Mouse (Mus musculus): ENCODE measurements at regions not wholly inside any gene's neighbourhood (a gene's known extent, or its start where the extent isn't known, plus 50 kb on each side); places are given as distances from the start of the nearest gene placed in this dataset.
"Not testable (repeated sequence)": the region's sequence is repeated elsewhere in the genome, so short reads cannot be mapped to it uniquely, and the experiment has no call there.

- Histone ChIP-seq H3K4me1 (no peaks in the 10 kb centered on the region), H3K9ac (no peak overlapping the region), H3K36me3 (no peaks in the 10 kb centered on the region), H3K9me3 (no peaks in the 10 kb centered on the region), H3K27ac (no peak overlapping the region), H3K27me3 (no peaks in the 10 kb centered on the region), H3K4me2 (no peak overlapping the region), H3K4me3 (no peak overlapping the region)
- ATAC-seq (ENCODE audit: insufficient number of reproducible peaks, insufficient read depth, low FRiP score, low TSS enrichment, low read depth), result no peak
- WGBS, result 93% methylated on average over 2 of the region's 2 CpGs
Measured at GRCm38 (mm10) chr9:82300046-82300445, 436.6 kb downstream of the Mei4 start.

- H3K9me3 ChIP-seq, result no peaks in the 10 kb centered on the region
- H3K4me2 ChIP-seq, result no peak overlapping the region
- no peak overlapping the region for H3K27ac ChIP-seq
- H3K4me3 ChIP-seq, result no peak overlapping the region
- no peaks in the 10 kb centered on the region for H3K36me3 ChIP-seq
- ATAC-seq (ENCODE audit: insufficient number of reproducible peaks, insufficient read depth, low FRiP score, low TSS enrichment, low read depth), result peak; percentile 71; the same call in 1 of the 2 replicates
- WGBS, result 66% methylated on average over 2 of the region's 2 CpGs
- H3K4me1 ChIP-seq, result no peaks in the 10 kb centered on the region
- H3K9ac ChIP-seq, result no peak overlapping the region
- no peaks in the 10 kb centered on the region for H3K27me3 ChIP-seq
Measured at GRCm38 (mm10) chr9:82306285-82306684, 442.8 kb downstream of the Mei4 start.

- no peaks in the 10 kb centered on the region for H3K9me3 ChIP-seq
- 84% methylated on average over 2 of the region's 2 CpGs for whole genome bisulfite sequencing
- H3K4me2 ChIP-seq, result no peak overlapping the region
- H3K27me3 ChIP-seq, result no peaks in the 10 kb centered on the region
- no peaks in the 10 kb centered on the region for H3K4me1 ChIP-seq
- H3K9ac ChIP-seq, result no peak overlapping the region
- H3K4me3 ChIP-seq, result no peak overlapping the region
- no peak for ATAC-seq (ENCODE audit: insufficient number of reproducible peaks, insufficient read depth, low FRiP score, low TSS enrichment, low read depth)
- no peak overlapping the region for H3K27ac ChIP-seq
- H3K36me3 ChIP-seq, result no peaks in the 10 kb centered on the region
Measured at GRCm38 (mm10) chr9:82312466-82312865, 449.0 kb downstream of the Mei4 start.

DNA sequence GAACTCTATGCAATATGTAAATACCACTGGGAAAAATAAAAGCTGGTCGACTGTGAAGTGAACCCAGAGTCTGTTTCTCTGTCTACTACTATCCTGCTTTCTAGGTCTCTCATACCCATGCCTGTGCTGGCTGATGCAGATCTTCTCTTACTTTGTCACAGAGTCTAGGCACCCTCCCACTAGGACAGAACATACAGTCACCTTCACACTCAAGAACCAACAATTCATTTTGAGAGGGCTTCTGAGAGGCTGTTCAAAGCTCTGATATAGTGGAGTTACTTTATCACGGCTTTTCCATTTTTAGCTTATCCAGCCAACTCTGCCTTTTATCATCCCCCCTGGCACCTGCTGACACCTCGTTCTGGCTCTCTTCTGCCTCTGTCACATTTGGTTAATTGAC, 477.0 kb downstream of the Mei4 start:
- Histone ChIP-seq H3K9me3 (no peaks in the 10 kb centered on the region), H3K27me3 (no peaks in the 10 kb centered on the region), H3K27ac (no peak overlapping the region), H3K4me1 (no peaks in the 10 kb centered on the region), H3K4me3 (no peak overlapping the region), H3K9ac (no peak overlapping the region), H3K36me3 (no peaks in the 10 kb centered on the region), H3K4me2 (no peak overlapping the region)
- ATAC-seq (ENCODE audit: insufficient number of reproducible peaks, insufficient read depth, low FRiP score, low TSS enrichment, low read depth), result no peak
- 69% methylated on average over 3 of the region's 3 CpGs for WGBS

- H3K36me3 ChIP-seq; H3K4me3 ChIP-seq; H3K9ac ChIP-seq; H3K4me1 ChIP-seq; H3K4me2 ChIP-seq; H3K27me3 ChIP-seq; H3K9me3 ChIP-seq; ATAC-seq (ENCODE audit: insufficient number of reproducible peaks, insufficient read depth, low FRiP score, low TSS enrichment, low read depth); H3K27ac ChIP-seq: not testable (repeated sequence)
Measured at GRCm38 (mm10) chr9:82350784-82351183, 478.6 kb upstream of the Irak1bp1 start.

GRCm38 (mm10) chr9:82359573-82359972, 469.8 kb upstream of the Irak1bp1 start:
- Histone ChIP-seq H3K9me3 (no peaks in the 10 kb centered on the region), H3K4me3 (no peak overlapping the region), H3K4me2 (no peak overlapping the region), H3K27ac (no peak overlapping the region), H3K27me3 (no peaks in the 10 kb centered on the region), H3K9ac (no peak overlapping the region), H3K36me3 (no peaks in the 10 kb centered on the region), H3K4me1 (no peaks in the 10 kb centered on the region)
- no peak for ATAC-seq (ENCODE audit: insufficient number of reproducible peaks, insufficient read depth, low FRiP score, low TSS enrichment, low read depth)
- WGBS, result 82% methylated on average over 2 of the region's 2 CpGs

DNA sequence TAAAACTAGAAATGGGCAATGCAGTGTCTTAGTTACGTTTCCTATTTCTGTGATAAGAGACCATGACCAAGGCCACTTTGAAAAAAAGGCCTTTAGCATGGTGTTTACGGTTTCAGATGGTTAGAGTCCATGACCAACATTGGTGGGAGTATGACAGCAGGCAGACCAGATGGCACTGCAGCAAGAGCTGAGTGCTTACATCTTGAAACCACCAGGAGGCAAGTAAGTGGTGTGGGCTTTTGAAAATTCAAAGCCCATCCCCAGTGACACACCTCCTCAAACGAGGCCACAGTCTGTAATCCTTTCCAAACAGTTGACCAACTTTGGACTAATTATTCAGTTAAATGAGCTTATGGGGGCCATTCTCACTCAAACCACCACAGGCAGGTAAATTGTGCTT, 427.0 kb upstream of the Irak1bp1 start:
- no peak overlapping the region for H3K27ac ChIP-seq
- 66% methylated on average over 3 of the region's 3 CpGs for WGBS
- no peak for ATAC-seq (ENCODE audit: insufficient number of reproducible peaks, insufficient read depth, low FRiP score, low TSS enrichment, low read depth)
- H3K4me2 ChIP-seq, result no peak overlapping the region
- no peaks in the 10 kb centered on the region for H3K9me3 ChIP-seq
- no peak overlapping the region for H3K4me3 ChIP-seq
- no peaks in the 10 kb centered on the region for H3K27me3 ChIP-seq
- H3K36me3 ChIP-seq, result no peaks in the 10 kb centered on the region
- no peaks in the 10 kb centered on the region for H3K4me1 ChIP-seq
- no peak overlapping the region for H3K9ac ChIP-seq

DNA sequence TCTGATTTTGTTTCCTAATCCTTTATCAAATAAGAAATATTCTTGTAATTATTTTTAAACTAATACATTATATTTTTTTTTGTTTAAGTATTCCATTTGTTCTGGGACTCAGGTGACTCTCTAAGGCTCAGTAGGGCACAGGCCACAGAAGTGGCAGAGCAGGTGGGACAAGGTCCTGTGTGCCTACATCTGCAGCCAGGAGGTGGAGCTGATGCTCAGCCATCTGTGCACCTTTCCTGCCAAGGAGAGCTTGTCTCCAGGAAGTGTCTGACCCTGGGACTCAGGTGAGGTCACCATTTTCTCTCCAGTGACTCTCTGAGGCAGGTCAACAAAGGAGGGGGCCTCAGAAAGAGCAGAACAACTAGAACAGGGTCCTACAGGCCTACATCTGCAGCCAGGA, 425.3 kb upstream of the Irak1bp1 start:
- ATAC-seq (ENCODE audit: insufficient number of reproducible peaks, insufficient read depth, low FRiP score, low TSS enrichment, low read depth), result no peak
- Histone ChIP-seq H3K4me1 (no peaks in the 10 kb centered on the region), H3K4me3 (no peak overlapping the region), H3K27ac (no peak overlapping the region), H3K9ac (no peak overlapping the region), H3K36me3 (no peaks in the 10 kb centered on the region), H3K27me3 (no peaks in the 10 kb centered on the region), H3K9me3 (no peaks in the 10 kb centered on the region), H3K4me2 (no peak overlapping the region)

DNA sequence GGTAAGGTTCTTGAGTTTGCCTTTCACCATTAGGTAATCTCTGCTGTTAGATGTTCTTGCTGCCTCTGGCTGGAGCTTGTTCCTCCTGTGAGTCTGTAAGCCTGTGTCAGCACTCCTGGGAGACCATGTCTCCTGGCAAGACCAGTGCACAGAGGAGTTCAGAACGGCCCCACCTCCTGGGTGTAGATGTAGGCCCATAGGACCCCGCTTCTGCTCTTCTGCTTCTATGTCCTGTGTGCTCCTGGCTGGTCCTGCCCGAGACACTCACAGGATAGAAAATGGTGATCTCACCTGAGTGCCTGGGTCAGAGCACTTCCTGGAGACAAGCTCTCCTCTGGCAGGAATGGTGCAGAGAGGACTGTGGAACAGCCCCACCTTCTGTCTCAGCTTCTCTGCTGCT, 422.2 kb upstream of the Irak1bp1 start:
- Histone ChIP-seq H3K36me3 (no peaks in the 10 kb centered on the region), H3K9ac (no peak overlapping the region), H3K9me3 (no peaks in the 10 kb centered on the region), H3K27me3 (no peaks in the 10 kb centered on the region), H3K4me2 (no peak overlapping the region), H3K4me1 (no peaks in the 10 kb centered on the region), H3K27ac (no peak overlapping the region), H3K4me3 (no peak overlapping the region)
- WGBS, result 73% methylated on average over 3 of the region's 3 CpGs
- ATAC-seq (ENCODE audit: insufficient number of reproducible peaks, insufficient read depth, low FRiP score, low TSS enrichment, low read depth), result no peak

DNA sequence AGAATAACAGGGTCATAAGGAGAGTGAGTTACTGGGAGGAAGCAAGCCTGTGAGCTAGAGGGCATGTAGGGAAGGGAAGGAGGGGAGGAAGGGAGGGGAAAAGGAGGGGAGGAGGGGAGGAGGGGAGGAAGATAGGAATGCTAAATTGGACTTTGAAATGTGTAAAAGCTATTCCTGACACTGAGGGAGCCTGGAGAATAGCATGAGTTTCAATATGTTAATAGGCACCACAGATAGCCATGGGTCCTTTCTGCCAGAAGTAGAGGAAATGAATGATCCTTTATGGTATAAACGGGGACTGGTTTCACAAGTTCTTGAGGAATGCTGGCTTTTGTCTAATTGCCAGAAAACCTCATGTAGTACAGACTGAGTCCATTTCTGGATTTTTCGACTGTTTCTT, 420.4 kb upstream of the Irak1bp1 start:
- Histone ChIP-seq H3K9me3 (no peaks in the 10 kb centered on the region), H3K4me2 (no peak overlapping the region), H3K27ac (no peak overlapping the region), H3K27me3 (no peaks in the 10 kb centered on the region), H3K36me3 (no peaks in the 10 kb centered on the region), H3K4me1 (no peaks in the 10 kb centered on the region), H3K9ac (no peak overlapping the region), H3K4me3 (no peak overlapping the region)
- 48% methylated on average over 2 of the region's 2 CpGs for WGBS
- ATAC-seq (ENCODE audit: insufficient number of reproducible peaks, insufficient read depth, low FRiP score, low TSS enrichment, low read depth), result no peak

Measured in embryonic facial prominence, embryonic 13.5 days (tissue).